Mouse (Mus musculus) G1E (cell line): ENCODE results near the gene Gm48552.

Experiments
- CTCF ChIP-seq: IDR thresholded peaks from 2 replicates; pipeline ENCODE4 v1.5.1; 2012; ENCODE audit warnings: low read depth, low read length, inconsistent platforms, mixed read lengths
- GATA1 ChIP-seq: IDR thresholded peaks from 2 replicates; pipeline ENCODE4 v1.6.1; 2012; ENCODE audit warnings: borderline replicate concordance, low read length, inconsistent platforms, mixed read lengths
- GATA2 ChIP-seq: IDR thresholded peaks from 2 replicates; pipeline ENCODE4 v1.6.1; 2012; ENCODE audit warnings: low read depth, low read length, inconsistent platforms, borderline replicate concordance
- POLR2AphosphoS5 ChIP-seq: IDR thresholded peaks from 2 replicates; pipeline ENCODE4 v1.6.1; 2012; ENCODE audit warnings: low read depth, low read length, inconsistent platforms; ENCODE audit not compliant: insufficient replicate concordance
- TAL1 ChIP-seq: conservative IDR thresholded peaks from 2 replicates; pipeline ENCODE4 v1.6.1; 2012; ENCODE audit warnings: low read depth, low read length, inconsistent platforms, mixed read lengths

DNA sequence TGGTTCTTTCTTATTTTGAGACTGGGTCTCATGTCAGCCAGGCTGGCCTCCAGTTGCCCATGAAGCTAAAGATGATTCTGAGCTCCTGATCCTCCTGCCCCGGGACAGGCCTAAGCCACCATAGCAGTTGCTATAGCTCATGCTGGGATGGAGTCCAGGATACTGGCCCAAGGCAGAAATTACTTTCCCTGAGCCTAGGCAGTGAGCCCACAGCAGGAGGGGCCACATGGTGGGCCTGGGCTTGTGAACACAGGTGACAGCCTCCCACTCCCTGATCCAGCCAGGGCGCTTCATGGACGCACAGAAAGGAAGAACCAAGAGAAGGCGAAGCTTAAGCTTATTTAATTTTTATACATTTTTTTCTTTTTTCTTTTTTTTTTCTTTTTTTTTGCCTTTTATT is 7.1 kb downstream of the Gm48552 start:
- no peak for TF ChIP-seq CTCF
- TF ChIP-seq TAL1, result no peak
- no peak for TF ChIP-seq GATA2
- no peak for TF ChIP-seq POLR2AphosphoS5
- no peak for TF ChIP-seq GATA1
